Mouse (Mus musculus) midbrain, embryonic 10.5 days (tissue): Measurements from ENCODE around the gene Fcgr4. TPM values are rescaled to one million over a fixed set of nuclear protein-coding genes. Genes with fewer than 3 reads are reported as not detected.
A peak's percentile ranks its signal among the peaks of the same experiment; 100 is the strongest.

ENCODE experiments used
- DNase-seq: peaks from one replicate; pipeline ENCODE4 v3.0.0-alpha.2; 2017; ENCODE audit warnings: low spot score
- H3K27ac ChIP-seq: fragments of 300-500 bp; sonication (generic); replicated peaks from 2 replicates; pipeline ENCODE4 v1.5.1; 2016; ENCODE audit warnings: mild to moderate bottlenecking
- H3K27me3 ChIP-seq: fragments of 300-500 bp; sonication (generic); 2 replicates; pipeline ENCODE4 v1.6.1; 2016; ENCODE audit warnings: low read depth, mild to moderate bottlenecking; ENCODE audit not compliant: poor library complexity, severe bottlenecking
- H3K36me3 ChIP-seq: fragments of 300-500 bp; sonication (generic); 2 replicates; pipeline ENCODE4 v1.6.1; 2016; ENCODE audit warnings: mild to moderate bottlenecking, moderate library complexity
- H3K4me1 ChIP-seq: fragments of 300-500 bp; sonication (generic); 2 replicates; pipeline ENCODE4 v1.6.1; 2016
- H3K4me3 ChIP-seq: fragments of 300-500 bp; sonication (generic); 2 replicates; pipeline ENCODE4 v1.5.1; 2016; ENCODE audit warnings: mild to moderate bottlenecking, moderate library complexity
- H3K9me3 ChIP-seq: fragments of 300-500 bp; sonication (generic); replicated peaks from 2 replicates; pipeline ENCODE4 v1.6.1; 2016; ENCODE audit warnings: mild to moderate bottlenecking
- WGBS: fragments of 180-500 bp; shearing (Covaris S2); methylation state at CpG from one replicate; pipeline ENCODE4 v1.1.7; 2016; 5-methylcytosine and 5-hydroxymethylcytosine counted together
- polyA plus RNA-seq: library from polyadenylated mRNA; unstranded; fragments of >200 nt; fragmentation: Nextera tagmentation; extraction: Ambion mirVana; gene quantifications from 2 replicates; pipeline ENCODE4 v1.2.1, GENCODE M21; 2016

Fcgr4 gene
- polyA plus RNA-seq, 1 experiment from 2014 or later, result not detected

DNA sequence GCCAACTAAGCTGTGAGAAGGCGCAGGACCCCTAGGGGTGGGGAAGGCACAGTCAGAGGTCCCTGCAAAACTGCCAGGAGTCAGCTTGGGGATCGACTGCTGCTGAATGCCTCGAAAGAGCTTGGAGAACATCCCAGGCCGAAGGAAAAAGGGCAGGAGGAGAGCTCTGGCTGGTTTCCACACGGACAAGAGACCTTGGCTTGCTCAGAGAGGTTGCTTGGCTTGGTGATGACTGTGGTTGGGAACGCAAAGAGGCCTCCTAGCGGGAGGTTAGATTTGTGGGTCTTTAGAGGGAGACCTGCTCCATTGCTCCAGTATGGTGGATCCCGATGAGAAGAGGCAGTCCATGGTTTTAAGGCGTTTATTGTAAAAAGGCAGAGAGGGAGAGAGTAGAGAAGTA is 29.1 kb upstream of the Fcgr4 start:
- H3K36me3 ChIP-seq, result no peaks in the 10 kb centered on the region
- WGBS, result 76% methylated on average over 9 of the region's 9 CpGs
- H3K9me3 ChIP-seq, result no peaks in the 10 kb centered on the region
- H3K4me1 ChIP-seq, result no peaks in the 10 kb centered on the region
- no peak overlapping the region for H3K4me3 ChIP-seq
- H3K27me3 ChIP-seq, result 0 out of 2 replicates have a peak, but pooled peaks cover 10% of the 10 kb centered on the region
- H3K27ac ChIP-seq, result no peak overlapping the region
- DNase-seq, result no peak

- H3K4me3 ChIP-seq, result no peak overlapping the region
- DNase-seq, result no peak
- 74% methylated on average over 5 of the region's 5 CpGs for WGBS
- no peaks in the 10 kb centered on the region for H3K4me1 ChIP-seq
- no peak overlapping the region for H3K27ac ChIP-seq
- no peaks in the 10 kb centered on the region for H3K36me3 ChIP-seq
- 0 out of 2 replicates have a peak, but pooled peaks cover 10% of the 10 kb centered on the region for H3K27me3 ChIP-seq
- H3K9me3 ChIP-seq, result no peaks in the 10 kb centered on the region
Observed at GRCm38 (mm10) chr1:170992550-170992949, 26.2 kb upstream of the Fcgr4 start.

DNA sequence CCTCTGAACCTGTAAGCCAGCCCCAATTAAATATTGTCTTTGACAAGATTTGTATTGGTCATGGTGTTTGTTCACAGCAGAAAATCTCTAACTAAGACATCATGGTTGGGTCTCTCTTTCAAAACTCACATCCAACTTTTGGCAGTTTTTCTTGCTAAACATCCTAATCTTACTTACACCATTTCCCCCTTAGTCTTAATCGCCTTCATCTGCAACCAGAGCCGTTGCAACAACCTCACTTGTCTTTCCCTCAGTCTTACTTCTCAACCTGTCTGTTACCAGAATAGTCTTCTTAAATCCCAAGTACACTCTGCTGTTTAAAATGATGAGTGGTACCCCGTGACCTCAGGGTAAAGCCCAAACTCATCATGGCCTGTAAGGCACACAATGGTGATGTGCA is 22.7 kb upstream of the Fcgr4 start:
- H3K27me3 ChIP-seq, result 0 out of 2 replicates have a peak, but pooled peaks cover 5% of the 10 kb centered on the region
- no peak for DNase-seq
- no peak overlapping the region for H3K27ac ChIP-seq
- no peaks in the 10 kb centered on the region for H3K9me3 ChIP-seq
- H3K4me1 ChIP-seq, result no peaks in the 10 kb centered on the region
- H3K36me3 ChIP-seq, result no peaks in the 10 kb centered on the region
- no peak overlapping the region for H3K4me3 ChIP-seq
- 79% methylated on average over 3 of the region's 3 CpGs for WGBS

DNA sequence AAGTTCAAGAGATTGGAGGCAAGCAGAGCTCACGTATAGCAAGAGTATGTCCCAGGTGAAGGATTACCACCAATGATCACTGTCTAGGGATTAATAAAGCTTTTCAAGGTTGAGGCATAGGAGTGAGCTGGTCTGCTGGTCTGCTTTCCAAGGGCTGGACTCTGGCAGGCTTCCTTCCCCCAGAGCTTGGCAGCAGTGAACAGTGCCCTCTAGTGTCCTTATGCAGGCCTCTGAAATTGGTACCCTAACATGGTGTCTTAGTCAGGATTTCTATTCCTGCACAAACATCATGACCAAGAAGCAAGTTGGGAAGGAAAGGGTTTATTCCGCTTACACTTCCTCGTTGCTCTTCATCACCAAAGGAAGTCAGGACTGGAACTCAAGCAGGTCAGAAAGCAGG is 22.0 kb upstream of the Fcgr4 start:
- peak; percentile 55 for DNase-seq
- Histone ChIP-seq H3K9me3 (no peaks in the 10 kb centered on the region), H3K27me3 (0 out of 2 replicates have a peak, but pooled peaks cover 5% of the 10 kb centered on the region), H3K27ac (no peak overlapping the region), H3K36me3 (no peaks in the 10 kb centered on the region), H3K4me3 (no peak overlapping the region), H3K4me1 (no peaks in the 10 kb centered on the region)
- WGBS, result 52% methylated on average over 3 of the region's 3 CpGs

GRCm38 (mm10) chr1:170997756-170998655 is 20.7 kb upstream of the Fcgr4 start:
- Histone ChIP-seq H3K9me3 (no peaks in the 10 kb centered on the region), H3K4me3 (no peak overlapping the region), H3K4me1 (no peaks in the 10 kb centered on the region; the same call in 1 of the 2 replicates), H3K27me3 (0 out of 2 replicates have a peak, but pooled peaks cover 5% of the 10 kb centered on the region), H3K27ac (no peak overlapping the region), H3K36me3 (no peaks in the 10 kb centered on the region)
- 63% methylated on average over 21 of the region's 21 CpGs for WGBS
- peak; percentile 22 for DNase-seq

- no peaks in the 10 kb centered on the region; the same call in 1 of the 2 replicates for H3K4me1 ChIP-seq
- no peaks in the 10 kb centered on the region for H3K9me3 ChIP-seq
- H3K27me3 ChIP-seq, result 0 out of 2 replicates have a peak, but pooled peaks cover 5% of the 10 kb centered on the region
- no peak overlapping the region for H3K27ac ChIP-seq
- H3K36me3 ChIP-seq, result no peaks in the 10 kb centered on the region
- no peak overlapping the region for H3K4me3 ChIP-seq
- DNase-seq, result no peak
Observed at GRCm38 (mm10) chr1:170999811-171000210, 18.9 kb upstream of the Fcgr4 start.

- Histone ChIP-seq H3K9me3 (no peaks in the 10 kb centered on the region), H3K27ac (no peak overlapping the region), H3K27me3 (no peaks in the 10 kb centered on the region), H3K36me3 (no peaks in the 10 kb centered on the region), H3K4me1 (no peaks in the 10 kb centered on the region; the same call in 1 of the 2 replicates), H3K4me3 (no peak overlapping the region)
- DNase-seq, result no peak
- 81% methylated on average over 6 of the region's 6 CpGs for WGBS
Observed at GRCm38 (mm10) chr1:171005081-171005480, 13.6 kb upstream of the Fcgr4 start.

DNA sequence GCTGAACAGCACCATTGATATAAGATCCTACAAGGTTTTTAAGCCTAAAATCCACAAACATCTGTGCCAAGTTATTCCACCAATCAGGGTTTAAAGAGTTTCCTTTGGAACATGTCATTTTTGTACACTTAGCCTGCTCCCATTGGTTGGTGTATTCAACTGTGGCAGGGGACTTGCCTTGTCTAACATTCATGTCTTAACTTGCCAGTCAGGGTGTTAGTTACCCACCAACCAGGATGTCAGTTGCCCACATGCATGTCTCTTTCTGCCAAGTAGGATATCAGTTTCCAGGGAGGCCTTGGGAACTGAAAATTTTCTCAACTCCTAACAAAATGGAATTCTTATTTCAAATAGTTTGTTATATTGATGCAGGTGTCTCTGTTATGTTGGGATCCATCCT is 13.1 kb upstream of the Fcgr4 start:
- Histone ChIP-seq H3K27me3 (no peaks in the 10 kb centered on the region), H3K27ac (no peak overlapping the region), H3K36me3 (no peaks in the 10 kb centered on the region), H3K4me3 (no peak overlapping the region), H3K9me3 (no peaks in the 10 kb centered on the region), H3K4me1 (no peaks in the 10 kb centered on the region; the same call in 1 of the 2 replicates)
- no peak for DNase-seq

- Histone ChIP-seq H3K4me3 (no peak overlapping the region), H3K9me3 (no peaks in the 10 kb centered on the region), H3K27me3 (no peaks in the 10 kb centered on the region), H3K36me3 (no peaks in the 10 kb centered on the region), H3K27ac (no peak overlapping the region), H3K4me1 (no peaks in the 10 kb centered on the region; the same call in 1 of the 2 replicates)
- WGBS, result 94% methylated on average over 4 of the region's 4 CpGs
- DNase-seq, result no peak
Observed at GRCm38 (mm10) chr1:171006335-171006734, 12.4 kb upstream of the Fcgr4 start.

- no peak for DNase-seq
- no peaks in the 10 kb centered on the region; the same call in 1 of the 2 replicates for H3K4me1 ChIP-seq
- H3K4me3 ChIP-seq, result no peak overlapping the region
Observed at GRCm38 (mm10) chr1:171006905-171007304, 11.8 kb upstream of the Fcgr4 start.

DNA sequence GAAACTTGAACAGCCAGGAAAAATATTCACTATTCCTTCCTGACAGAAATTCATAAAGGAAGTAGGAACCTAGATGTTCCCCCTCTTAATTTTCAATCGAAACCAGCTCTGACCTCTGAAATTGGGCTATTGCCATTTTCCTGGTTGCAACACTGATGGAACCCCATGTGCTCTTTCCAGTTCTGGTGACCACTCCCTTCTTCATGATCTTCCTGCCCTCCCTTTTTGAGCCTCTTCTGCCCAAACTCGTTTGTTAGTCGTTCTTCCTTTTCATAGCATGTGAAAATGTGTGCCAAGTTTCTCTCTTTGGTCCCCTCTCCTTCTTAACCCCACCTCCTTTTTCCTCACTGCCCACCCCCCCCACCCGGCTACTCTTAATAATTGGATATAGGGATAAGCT is 7.0 kb upstream of the Fcgr4 start:
- no peaks in the 10 kb centered on the region for H3K36me3 ChIP-seq
- WGBS, result 78% methylated on average over 4 of the region's 4 CpGs
- no peak for DNase-seq
- no peak overlapping the region for H3K27ac ChIP-seq
- H3K27me3 ChIP-seq, result no peaks in the 10 kb centered on the region
- H3K9me3 ChIP-seq, result no peaks in the 10 kb centered on the region
- H3K4me1 ChIP-seq, result no peaks in the 10 kb centered on the region
- no peak overlapping the region for H3K4me3 ChIP-seq

More at GRCm38 (mm10) chr1:171006905-171007304, 11.8 kb upstream of the Fcgr4 start:
- Histone ChIP-seq H3K27me3 (no peaks in the 10 kb centered on the region), H3K27ac (no peak overlapping the region), H3K36me3 (no peaks in the 10 kb centered on the region), H3K9me3 (no peaks in the 10 kb centered on the region)
- 86% methylated on average over 2 of the region's 2 CpGs for WGBS

DNA sequence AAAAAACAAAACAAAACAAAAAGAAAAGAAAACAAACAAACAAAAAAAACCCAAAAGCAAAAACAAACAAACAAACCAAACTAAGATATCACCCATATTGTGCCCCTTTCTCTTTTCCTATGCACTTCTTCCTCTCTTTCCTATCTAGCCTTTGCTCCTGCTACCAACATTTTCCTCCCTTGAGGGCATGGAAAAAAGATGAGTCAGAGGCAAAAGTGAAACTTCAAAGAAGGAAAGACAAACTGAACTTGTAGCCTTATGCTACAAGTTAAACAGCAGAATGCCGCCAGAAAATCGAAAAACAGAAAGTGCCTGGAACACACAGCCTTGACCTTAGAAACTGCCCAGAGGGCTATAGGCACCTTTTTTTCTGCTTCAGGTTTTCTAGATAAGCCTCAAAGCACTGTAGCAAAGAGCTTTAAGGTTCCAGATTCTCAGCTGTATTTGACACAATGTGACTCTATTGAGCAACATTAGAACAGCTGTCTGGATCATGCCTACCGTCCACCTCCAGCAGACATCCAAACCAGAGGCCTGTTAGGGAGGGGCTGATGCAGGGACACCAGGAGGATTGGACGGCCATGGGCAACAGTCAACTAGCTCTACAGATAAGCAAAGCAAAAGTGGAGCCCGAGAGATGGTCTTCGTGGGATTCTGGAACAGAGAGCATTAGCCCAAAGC is 1.9 kb upstream of the Fcgr4 start:
- no peaks in the 10 kb centered on the region for H3K36me3 ChIP-seq
- H3K27me3 ChIP-seq, result no peaks in the 10 kb centered on the region
- H3K27ac ChIP-seq, result no peak overlapping the region
- no peaks in the 10 kb centered on the region for H3K4me1 ChIP-seq
- no peaks in the 10 kb centered on the region for H3K9me3 ChIP-seq
- 90% methylated on average over 6 of the region's 6 CpGs for WGBS
- no peak for DNase-seq
- no peak overlapping the region for H3K4me3 ChIP-seq
